Mouse (Mus musculus): ENCODE measurements around the gene Ntm. TPM values are rescaled to one million over a fixed set of nuclear protein-coding genes. Genes with fewer than 3 reads are reported as not detected.

Gene Ntm
- total and polyA plus RNA-seq, 3 experiments: 1.6 to 1.9 (median 1.8) TPM

DNA sequence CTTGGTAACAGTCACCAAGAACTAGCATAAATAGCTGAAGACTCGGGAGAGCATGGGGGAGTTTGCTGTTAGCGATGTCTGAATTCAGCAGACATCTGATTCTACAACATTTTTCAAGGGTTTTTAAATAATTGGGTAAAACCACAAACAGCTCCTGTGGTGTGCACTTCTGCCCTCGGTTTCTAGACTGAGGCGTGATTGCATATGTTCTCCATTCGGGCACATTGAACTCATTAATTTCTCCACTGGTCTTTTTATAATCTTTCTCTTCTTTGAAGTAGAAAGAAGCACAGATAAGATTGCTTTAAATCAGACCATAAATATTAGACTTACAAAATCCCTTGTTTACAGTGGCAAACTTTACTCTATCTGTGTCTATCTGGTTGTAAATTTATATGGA is 862.3 kb downstream of the Ntm start:
- 77% methylated on average over 5 of the region's 5 CpGs for WGBS

DNA sequence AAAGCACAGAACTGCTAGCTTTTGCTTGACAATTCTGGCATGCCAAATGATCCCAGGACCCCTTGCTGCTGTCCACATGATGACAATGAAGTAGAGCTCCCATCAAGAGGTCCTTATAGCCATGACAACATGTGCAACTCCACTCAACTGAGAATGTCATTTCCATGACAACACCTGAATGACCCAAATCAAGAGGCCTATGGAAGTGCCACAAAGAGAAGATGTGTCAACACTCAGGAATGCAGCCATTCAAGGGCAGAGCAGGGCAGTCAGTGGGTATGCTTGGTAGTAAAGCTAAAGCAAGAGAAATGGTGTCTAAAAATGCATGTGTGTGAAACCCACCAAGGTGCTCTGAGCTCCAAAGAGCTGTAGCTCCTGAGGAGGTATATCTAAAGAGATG is 870.5 kb downstream of the Ntm start:
- Histone ChIP-seq H3K27ac (no peak overlapping the region), H3K9ac (ENCODE audit: low read depth, low read length) (no peak overlapping the region), H3K79me2 (replicated peaks; ENCODE audit: control insufficient read depth, insufficient read depth, low read length) (no peaks in the 10 kb centered on the region), H3K4me3 (no peak overlapping the region), H3K27me3 (ENCODE audit: control insufficient read depth, insufficient read depth, low read length) (no peaks in the 10 kb centered on the region), H3K4me1 (ENCODE audit: control insufficient read depth, insufficient read depth, low read length) (no peaks in the 10 kb centered on the region), H3K36me3 (ENCODE audit: control insufficient read depth, insufficient read depth, low read length) (no peaks in the 10 kb centered on the region)
- intact Hi-C loops (cut with DNase I): no loop called here
- no peak for TF ChIP-seq CTCF (IDR thresholded peaks at IDR 0.05)
- no peak for TF ChIP-seq POLR2A (IDR thresholded peaks at IDR 0.05; ENCODE audit: insufficient read depth, low read depth, low read length)
- TF ChIP-seq EP300 (IDR thresholded peaks at IDR 0.05; ENCODE audit: insufficient read depth, low read depth, low read length): no peak
- no peak for DNase-seq

More for the DNA sequence above, 862.3 kb downstream of the Ntm start:
- intact Hi-C loops (cut with DNase I): no loop called here
- Histone ChIP-seq H3K9ac (ENCODE audit: low read depth, low read length) (no peak overlapping the region), H3K4me1 (ENCODE audit: control insufficient read depth, insufficient read depth, low read length) (no peaks in the 10 kb centered on the region), H3K27ac (no peak overlapping the region), H3K79me2 (replicated peaks; ENCODE audit: control insufficient read depth, insufficient read depth, low read length) (no peaks in the 10 kb centered on the region), H3K4me3 (no peak overlapping the region), H3K36me3 (ENCODE audit: control insufficient read depth, insufficient read depth, low read length) (no peaks in the 10 kb centered on the region), H3K27me3 (ENCODE audit: control insufficient read depth, insufficient read depth, low read length) (no peaks in the 10 kb centered on the region)
- TF ChIP-seq POLR2A (IDR thresholded peaks at IDR 0.05; ENCODE audit: insufficient read depth, low read depth, low read length): no peak
- TF ChIP-seq CTCF (IDR thresholded peaks at IDR 0.05): no peak
- no peak for TF ChIP-seq EP300 (IDR thresholded peaks at IDR 0.05; ENCODE audit: insufficient read depth, low read depth, low read length)
- no peak for DNase-seq

DNA sequence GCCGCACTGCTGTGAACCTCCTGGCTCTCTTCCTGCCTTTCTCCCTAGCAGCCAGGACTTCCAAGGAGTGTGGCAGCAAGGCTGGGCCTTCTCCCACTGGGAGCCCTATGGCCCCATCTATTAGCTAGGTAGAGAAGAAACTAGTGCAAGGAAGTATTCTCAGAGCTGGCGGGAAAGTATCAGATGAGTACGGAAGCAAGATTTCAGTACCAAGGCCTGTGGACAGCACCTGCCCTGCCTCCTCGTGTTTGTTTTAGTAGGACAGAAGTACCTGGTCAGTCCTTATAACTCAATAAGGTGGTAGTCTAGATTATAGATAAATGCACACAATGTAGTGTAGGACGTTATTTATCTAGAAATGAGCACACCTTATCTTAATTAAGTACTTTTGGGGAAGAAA is 874.3 kb downstream of the Ntm start:
- WGBS: 46% methylated on average over 5 of the region's 5 CpGs
- TF ChIP-seq CTCF (IDR thresholded peaks at IDR 0.05) (no peak), POLR2A (IDR thresholded peaks at IDR 0.05; ENCODE audit: insufficient read depth, low read depth, low read length) (no peak), EP300 (IDR thresholded peaks at IDR 0.05; ENCODE audit: insufficient read depth, low read depth, low read length) (no peak)

DNA sequence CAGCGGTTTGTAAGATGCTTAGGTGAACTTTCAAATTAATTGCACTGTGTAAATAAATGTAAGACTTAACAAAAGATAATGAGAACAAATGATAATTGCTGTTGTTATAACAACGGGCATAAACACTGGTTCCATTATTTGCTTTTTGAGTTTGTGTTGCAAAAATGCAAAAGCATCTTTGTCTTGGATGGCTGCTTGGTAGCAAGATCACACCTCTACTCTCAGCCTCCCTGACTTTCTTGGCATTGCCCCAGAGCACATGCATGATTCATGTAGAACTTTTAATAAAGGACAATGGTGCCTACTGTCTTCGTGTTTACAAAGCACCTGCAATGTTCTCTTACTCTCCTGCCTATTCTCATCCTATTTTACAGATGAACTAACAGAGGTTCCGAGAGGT is 875.3 kb downstream of the Ntm start:
- Histone ChIP-seq H3K79me2 (replicated peaks; ENCODE audit: control insufficient read depth, insufficient read depth, low read length) (no peaks in the 10 kb centered on the region), H3K4me1 (ENCODE audit: control insufficient read depth, insufficient read depth, low read length) (no peaks in the 10 kb centered on the region), H3K9ac (ENCODE audit: low read depth, low read length) (no peak overlapping the region), H3K4me3 (no peak overlapping the region), H3K27ac (no peak overlapping the region), H3K27me3 (ENCODE audit: control insufficient read depth, insufficient read depth, low read length) (no peaks in the 10 kb centered on the region), H3K36me3 (ENCODE audit: control insufficient read depth, insufficient read depth, low read length) (no peaks in the 10 kb centered on the region)
- TF ChIP-seq POLR2A (IDR thresholded peaks at IDR 0.05; ENCODE audit: insufficient read depth, low read depth, low read length): no peak
- TF ChIP-seq CTCF (IDR thresholded peaks at IDR 0.05): no peak
- DNase-seq: no peak
- intact Hi-C loops (cut with DNase I): no loop called here
- WGBS: 68% methylated on average over 4 of the region's 4 CpGs

More for the DNA sequence above, 874.3 kb downstream of the Ntm start:
- Histone ChIP-seq H3K36me3 (ENCODE audit: control insufficient read depth, insufficient read depth, low read length) (no peaks in the 10 kb centered on the region), H3K9ac (ENCODE audit: low read depth, low read length) (no peak overlapping the region), H3K4me3 (no peak overlapping the region), H3K79me2 (replicated peaks; ENCODE audit: control insufficient read depth, insufficient read depth, low read length) (no peaks in the 10 kb centered on the region), H3K27me3 (ENCODE audit: control insufficient read depth, insufficient read depth, low read length) (no peaks in the 10 kb centered on the region), H3K27ac (no peak overlapping the region), H3K4me1 (ENCODE audit: control insufficient read depth, insufficient read depth, low read length) (no peaks in the 10 kb centered on the region)
- no peak for DNase-seq
- intact Hi-C loops (cut with DNase I): no loop called here

DNA sequence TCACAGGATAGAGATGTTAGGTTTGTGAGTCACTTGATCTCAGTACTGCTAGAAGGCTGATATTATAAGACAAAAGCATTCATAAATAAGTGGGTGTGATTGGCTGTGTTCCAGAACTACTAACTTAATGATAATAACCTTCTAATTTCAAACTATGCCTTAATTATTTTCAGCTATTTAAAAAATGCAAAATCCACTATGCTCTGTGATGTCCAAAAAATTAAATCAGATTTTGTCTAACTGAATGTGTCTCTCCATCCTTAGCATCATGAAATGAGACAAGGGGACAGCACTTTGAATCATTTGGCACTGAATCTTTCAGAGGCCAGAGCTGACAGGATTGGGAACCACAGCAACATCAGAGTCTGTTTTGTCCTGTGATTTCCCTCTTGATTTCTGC is 875.8 kb downstream of the Ntm start:
- TF ChIP-seq EP300 (IDR thresholded peaks at IDR 0.05; ENCODE audit: insufficient read depth, low read depth, low read length) (no peak), POLR2A (IDR thresholded peaks at IDR 0.05; ENCODE audit: insufficient read depth, low read depth, low read length) (no peak), CTCF (IDR thresholded peaks at IDR 0.05) (no peak)
- Histone ChIP-seq H3K9ac (ENCODE audit: low read depth, low read length) (no peak overlapping the region), H3K27me3 (ENCODE audit: control insufficient read depth, insufficient read depth, low read length) (no peaks in the 10 kb centered on the region), H3K36me3 (ENCODE audit: control insufficient read depth, insufficient read depth, low read length) (no peaks in the 10 kb centered on the region), H3K79me2 (replicated peaks; ENCODE audit: control insufficient read depth, insufficient read depth, low read length) (no peaks in the 10 kb centered on the region), H3K4me1 (ENCODE audit: control insufficient read depth, insufficient read depth, low read length) (no peaks in the 10 kb centered on the region), H3K4me3 (no peak overlapping the region), H3K27ac (no peak overlapping the region)
- DNase-seq: no peak
- intact Hi-C loops (cut with DNase I): no loop called here

DNA sequence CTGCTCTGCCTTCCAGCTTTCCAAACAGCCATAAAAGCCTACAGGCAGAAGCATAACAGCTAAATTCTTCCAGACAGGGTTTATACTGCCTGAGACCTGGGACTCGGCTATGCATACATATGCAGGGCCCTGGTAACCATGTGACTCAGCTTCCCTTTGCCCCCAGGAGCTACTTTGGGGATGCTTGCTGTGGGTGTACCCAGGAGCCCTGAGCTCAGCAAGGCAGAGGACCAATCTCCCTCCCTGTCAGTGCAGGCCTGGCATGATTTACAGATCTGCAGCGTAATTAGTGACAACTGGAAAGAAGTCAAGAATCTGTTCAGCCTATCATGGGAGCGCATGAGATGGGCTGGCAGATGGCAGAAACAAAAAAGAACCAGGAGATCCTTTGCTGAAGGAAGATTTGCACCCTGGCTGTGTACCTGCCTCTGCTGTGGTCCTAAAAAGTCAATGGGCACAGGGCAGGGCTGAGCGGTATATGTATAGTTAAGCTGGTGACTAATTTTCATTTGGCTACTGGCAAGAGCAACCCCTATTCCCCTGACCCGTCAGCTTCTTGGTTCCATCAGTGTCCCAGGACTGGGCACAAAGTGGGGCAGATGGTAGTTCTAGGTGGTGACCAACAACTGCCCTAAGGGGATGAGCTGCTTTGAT is 886.9 kb downstream of the Ntm start:
- DNase-seq: no peak
- no peak overlapping the region for H3K4me3 ChIP-seq
- no peaks in the 10 kb centered on the region for H3K36me3 ChIP-seq (ENCODE audit: control insufficient read depth, insufficient read depth, low read length)
- no peak for TF ChIP-seq CTCF (IDR thresholded peaks at IDR 0.05)
- no peak for TF ChIP-seq POLR2A (IDR thresholded peaks at IDR 0.05; ENCODE audit: insufficient read depth, low read depth, low read length)
- no peak for TF ChIP-seq EP300 (IDR thresholded peaks at IDR 0.05; ENCODE audit: insufficient read depth, low read depth, low read length)
- H3K27ac ChIP-seq: no peak overlapping the region
- WGBS: 82% methylated on average over 5 of the region's 5 CpGs
- no peaks in the 10 kb centered on the region for H3K4me1 ChIP-seq (ENCODE audit: control insufficient read depth, insufficient read depth, low read length)
- intact Hi-C loops (cut with DNase I): no loop called here
- no peaks in the 10 kb centered on the region for H3K27me3 ChIP-seq (ENCODE audit: control insufficient read depth, insufficient read depth, low read length)
- no peak overlapping the region for H3K9ac ChIP-seq (ENCODE audit: low read depth, low read length)
- no peaks in the 10 kb centered on the region for H3K79me2 ChIP-seq (replicated peaks; ENCODE audit: control insufficient read depth, insufficient read depth, low read length)

Data from heart, adult 2 months (tissue).